Mouse (Mus musculus) hindbrain, embryonic 12.5 days (tissue): ENCODE measurements around the gene Syt5. TPM values are rescaled to one million over a fixed set of nuclear protein-coding genes. Genes with fewer than 3 reads are reported as not detected.
A peak's percentile ranks its signal among the peaks of the same experiment; 100 is the strongest.

ENCODE experiments used
- ATAC-seq: fragments of 200-750 bp; cut with Nextera tagmentation; 2 replicates; pipeline ENCODE4 v1.8.0; 2017; ENCODE audit warnings: moderate TSS enrichment; ENCODE audit not compliant: low FRiP score
- H3K27ac ChIP-seq: fragments of 300-500 bp; sonication (generic); 2 replicates; pipeline ENCODE4 v1.5.1; 2016; ENCODE audit warnings: mild to moderate bottlenecking
- H3K27me3 ChIP-seq: fragments of 300-500 bp; sonication (generic); 2 replicates; pipeline ENCODE4 v1.6.1; 2016; ENCODE audit warnings: mild to moderate bottlenecking
- H3K36me3 ChIP-seq: fragments of 300-500 bp; sonication (generic); 2 replicates; pipeline ENCODE4 v1.6.1; 2016; ENCODE audit warnings: mild to moderate bottlenecking
- H3K4me1 ChIP-seq: fragments of 300-500 bp; sonication (generic); 2 replicates; pipeline ENCODE4 v1.6.1; 2016
- H3K4me2 ChIP-seq: fragments of 300-500 bp; sonication (generic); replicated peaks from 2 replicates; pipeline ENCODE4 v1.6.1; 2016; ENCODE audit warnings: mild to moderate bottlenecking
- H3K4me3 ChIP-seq: fragments of 300-500 bp; sonication (generic); 2 replicates; pipeline ENCODE4 v1.5.1; 2016; ENCODE audit warnings: mild to moderate bottlenecking
- H3K9ac ChIP-seq: fragments of 300-500 bp; sonication (generic); 2 replicates; pipeline ENCODE4 v1.6.1; 2016; ENCODE audit warnings: mild to moderate bottlenecking, moderate library complexity
- H3K9me3 ChIP-seq: fragments of 300-500 bp; sonication (generic); replicated peaks from 2 replicates; pipeline ENCODE4 v1.6.1; 2016; ENCODE audit warnings: mild to moderate bottlenecking
- WGBS: fragments of 180-500 bp; shearing (Covaris S2); methylation state at CpG from one replicate; pipeline ENCODE4 v1.1.7; 2016; 5-methylcytosine and 5-hydroxymethylcytosine counted together
- polyA plus RNA-seq: library from polyadenylated mRNA; unstranded; fragments of >200 nt; fragmentation: Nextera tagmentation; extraction: Ambion mirVana; gene quantifications from 2 replicates; pipeline ENCODE4 v1.2.1, GENCODE M21; 2016

Syt5 gene
- polyA plus RNA-seq, 1 experiment from 2014 or later, result 33.2 TPM

- Histone ChIP-seq H3K9ac (no peak overlapping the region), H3K4me1 (peaks cover 29% of the 10 kb centered on the region), H3K4me3 (no peak overlapping the region), H3K36me3 (no peaks in the 10 kb centered on the region), H3K4me2 (no peak overlapping the region), H3K27ac (no peak overlapping the region), H3K9me3 (no peaks in the 10 kb centered on the region), H3K27me3 (peaks cover 32% of the 10 kb centered on the region)
- ATAC-seq, result no peak
- 68% methylated on average over 1 of the region's 1 CpGs for WGBS
Observed at GRCm38 (mm10) chr7:4518487-4518886, 28.9 kb downstream of the Syt5 start.

DNA sequence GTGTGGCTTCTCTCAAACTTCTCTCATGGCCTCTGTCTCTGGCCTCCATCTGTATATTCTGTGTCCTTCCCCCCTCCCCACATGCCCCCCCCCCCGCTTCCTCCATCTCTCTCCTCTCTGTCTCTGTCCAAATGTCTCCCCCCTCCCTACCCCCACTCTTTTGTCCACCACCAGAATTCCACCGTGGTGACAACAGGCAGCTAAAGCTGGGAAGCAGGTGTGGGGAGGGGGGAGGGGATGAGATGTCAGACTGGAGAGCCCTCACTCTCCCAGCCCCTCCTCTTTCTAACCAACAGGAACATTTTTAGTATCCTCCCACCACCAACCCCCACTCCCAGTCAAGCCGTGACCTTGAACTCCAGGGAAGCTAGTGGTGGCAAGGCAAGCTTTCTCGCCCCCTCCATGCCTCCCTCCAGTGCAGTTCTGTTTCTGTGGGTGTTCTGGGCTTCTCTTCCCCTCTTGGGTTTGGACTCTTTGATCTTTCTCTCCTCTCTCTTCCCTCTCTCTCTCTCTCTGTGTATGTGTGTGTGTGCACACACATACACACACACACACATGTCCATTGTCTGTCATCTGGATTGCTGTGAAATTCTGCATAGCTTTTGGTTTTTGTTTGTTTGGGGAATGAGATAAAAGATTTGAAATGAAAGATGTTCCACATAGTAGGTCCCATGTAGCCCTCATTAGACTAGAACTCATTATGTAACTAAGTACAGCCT is 30.9 kb downstream of the Syt5 start, which contains the start of gene Tnnt1:
TSS of gene Tnnt1 (minus strand) at position 51 of the 719 bp plus-strand sequence.
- Histone ChIP-seq H3K27me3 (peaks cover 18% of the 10 kb centered on the region), H3K9ac (no peak within 1 kb of the TSS), H3K36me3 (no peaks in the 10 kb centered on the region), H3K27ac (no peak within 1 kb of the TSS), H3K4me3 (no peak within 1 kb of the TSS), H3K9me3 (no peaks in the 10 kb centered on the region), H3K4me1 (peaks cover 27% of the 10 kb centered on the region), H3K4me2 (no peak within 1 kb of the TSS; the same call in 1 of the 2 replicates)
- 0 out of 2 replicates have a peak, but pooled peaks have one; percentile 35 for ATAC-seq
- 15% methylated on average over 4 of the region's 4 CpGs for WGBS

- no peak overlapping the region for H3K4me3 ChIP-seq
- peak; percentile 41 for ATAC-seq
- no peak overlapping the region; the same call in 1 of the 2 replicates for H3K4me2 ChIP-seq
- no peaks in the 10 kb centered on the region for H3K9me3 ChIP-seq
- peaks cover 12% of the 10 kb centered on the region for H3K27me3 ChIP-seq
- H3K36me3 ChIP-seq, result no peaks in the 10 kb centered on the region
- H3K9ac ChIP-seq, result no peak overlapping the region
- peaks cover 20% of the 10 kb centered on the region for H3K4me1 ChIP-seq
- no peak overlapping the region for H3K27ac ChIP-seq
- WGBS, result 59% methylated on average over 6 of the region's 6 CpGs
Observed at GRCm38 (mm10) chr7:4515853-4516252, 31.5 kb downstream of the Syt5 start.

- no peak for ATAC-seq
- Histone ChIP-seq H3K9ac (peak overlapping the region; percentile 27), H3K27me3 (peaks cover under 1% of the 10 kb centered on the region; the same call in 1 of the 2 replicates), H3K9me3 (no peaks in the 10 kb centered on the region), H3K4me3 (no peak overlapping the region; the same call in 1 of the 2 replicates), H3K4me2 (no peak overlapping the region), H3K36me3 (no peaks in the 10 kb centered on the region), H3K27ac (no peak overlapping the region), H3K4me1 (peaks cover 22% of the 10 kb centered on the region)
- WGBS, result 62% methylated on average over 6 of the region's 6 CpGs
Observed at GRCm38 (mm10) chr7:4513829-4514712, 33.3 kb downstream of the Syt5 start.

GRCm38 (mm10) chr7:4513236-4513635 is 34.1 kb downstream of the Syt5 start:
- Histone ChIP-seq H3K9ac (no peak overlapping the region), H3K27ac (no peak overlapping the region), H3K9me3 (no peaks in the 10 kb centered on the region), H3K27me3 (peaks cover 9% of the 10 kb centered on the region), H3K4me1 (peaks cover 22% of the 10 kb centered on the region), H3K4me2 (no peak overlapping the region), H3K4me3 (no peak overlapping the region), H3K36me3 (no peaks in the 10 kb centered on the region)
- 32% methylated on average over 13 of the region's 13 CpGs for WGBS
- ATAC-seq, result no peak

DNA sequence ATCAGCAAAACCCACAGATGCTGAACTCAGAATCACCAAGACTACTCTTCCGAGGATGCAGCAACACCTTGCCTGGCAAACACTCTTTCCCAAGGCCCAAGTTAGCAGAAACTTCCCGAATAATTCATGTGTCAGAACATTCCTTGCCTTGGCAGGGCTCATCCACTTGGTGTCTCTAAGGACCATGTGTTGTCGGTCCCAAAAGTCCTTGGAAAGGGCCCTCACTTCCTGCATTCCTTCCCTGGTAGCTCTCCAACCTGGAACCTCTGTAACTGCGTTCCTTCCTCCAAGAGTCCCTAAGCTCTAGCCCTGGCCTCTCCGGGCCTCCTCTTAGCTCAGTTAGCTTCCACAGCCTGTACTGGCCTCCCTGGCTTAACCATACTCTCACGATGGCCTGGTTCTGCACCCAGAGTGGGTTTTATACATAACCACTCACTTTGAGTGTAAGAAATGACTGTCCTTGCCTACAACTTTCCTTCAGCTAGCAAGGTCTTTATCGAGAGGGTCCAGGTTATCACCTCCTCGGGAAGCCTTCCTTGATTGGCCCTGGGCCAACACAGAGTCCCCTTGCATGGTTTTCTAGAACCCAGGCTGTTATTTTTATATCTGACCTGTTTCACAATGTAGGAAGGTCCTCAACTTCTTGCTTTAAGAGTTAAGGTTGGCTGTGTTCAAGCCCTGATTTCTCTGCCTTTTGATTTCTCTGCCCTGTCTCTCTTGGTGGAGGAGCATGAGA is 35.7 kb downstream of the Syt5 start:
- Histone ChIP-seq H3K4me3 (no peak overlapping the region), H3K9me3 (no peaks in the 10 kb centered on the region), H3K36me3 (no peaks in the 10 kb centered on the region), H3K9ac (no peak overlapping the region), H3K4me1 (peaks cover 20% of the 10 kb centered on the region), H3K4me2 (no peak overlapping the region), H3K27me3 (peaks cover 9% of the 10 kb centered on the region), H3K27ac (no peak overlapping the region)
- no peak for ATAC-seq
- WGBS, result 75% methylated on average over 8 of the region's 8 CpGs

DNA sequence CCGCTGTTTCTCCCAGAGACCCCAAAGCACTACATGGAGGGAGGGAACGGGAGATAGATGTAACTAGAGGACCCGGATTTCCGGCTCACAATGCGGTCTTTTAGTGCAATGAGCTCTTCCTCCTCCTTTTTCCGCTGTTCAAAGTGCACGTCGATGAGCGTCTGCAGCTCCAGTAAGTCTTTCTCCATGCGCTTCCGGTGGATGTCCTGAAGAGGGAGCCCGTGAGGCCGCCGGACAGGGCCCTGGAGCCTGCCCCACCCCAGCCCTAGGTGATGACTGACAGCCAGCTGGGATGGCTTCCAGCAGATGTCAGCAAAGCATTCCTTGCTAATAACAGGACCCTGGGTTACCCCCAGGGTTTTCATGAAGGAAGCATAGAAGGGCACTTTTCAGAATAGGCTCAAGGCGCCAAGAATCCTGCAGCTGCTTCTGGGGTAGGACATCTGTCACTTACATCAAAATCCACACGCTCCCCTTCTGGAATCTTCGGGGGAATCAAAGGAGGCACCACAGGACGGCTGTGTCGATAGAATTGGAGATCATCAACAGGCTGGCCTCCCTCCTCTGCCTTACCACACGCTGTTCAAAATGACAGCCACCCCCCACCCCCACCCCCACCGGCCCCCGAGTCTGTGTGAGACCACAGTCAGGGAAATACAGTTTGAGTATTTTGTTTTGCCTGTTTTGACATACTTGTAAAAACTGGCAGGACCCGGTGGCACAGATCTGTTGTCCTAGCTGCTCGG is 37.3 kb downstream of the Syt5 start:
- Histone ChIP-seq H3K4me2 (no peak overlapping the region; the same call in 1 of the 2 replicates), H3K4me3 (no peak overlapping the region), H3K4me1 (peaks cover 10% of the 10 kb centered on the region; the same call in 1 of the 2 replicates), H3K9ac (0 out of 2 replicates have a peak overlapping the region, but pooled peaks have one; percentile 4), H3K27me3 (peaks cover 9% of the 10 kb centered on the region), H3K36me3 (no peaks in the 10 kb centered on the region), H3K9me3 (no peaks in the 10 kb centered on the region), H3K27ac (peak overlapping the region; percentile 40; the same call in 1 of the 2 replicates)
- peak; percentile 85 for ATAC-seq
- WGBS, result 11% methylated on average over 24 of the region's 24 CpGs

GRCm38 (mm10) chr7:4508739-4509116 is 38.6 kb downstream of the Syt5 start:
- H3K4me2 ChIP-seq, result no peak overlapping the region
- 88% methylated on average over 8 of the region's 8 CpGs for WGBS
- no peaks in the 10 kb centered on the region for H3K9me3 ChIP-seq
- H3K36me3 ChIP-seq, result no peaks in the 10 kb centered on the region
- no peak for ATAC-seq
- no peak overlapping the region for H3K27ac ChIP-seq
- H3K27me3 ChIP-seq, result peaks cover 9% of the 10 kb centered on the region
- no peak overlapping the region for H3K9ac ChIP-seq
- peaks cover 4% of the 10 kb centered on the region; the same call in 1 of the 2 replicates for H3K4me1 ChIP-seq
- no peak overlapping the region for H3K4me3 ChIP-seq

GRCm38 (mm10) chr7:4508062-4508738 is 39.1 kb downstream of the Syt5 start:
- H3K27me3 ChIP-seq, result peaks cover 9% of the 10 kb centered on the region
- H3K9ac ChIP-seq, result no peak overlapping the region
- ATAC-seq, result no peak
- H3K4me2 ChIP-seq, result no peak overlapping the region
- H3K4me1 ChIP-seq, result peaks cover 4% of the 10 kb centered on the region; the same call in 1 of the 2 replicates
- WGBS, result 74% methylated on average over 30 of the region's 32 CpGs
- H3K4me3 ChIP-seq, result no peak overlapping the region
- H3K36me3 ChIP-seq, result no peaks in the 10 kb centered on the region
- no peaks in the 10 kb centered on the region for H3K9me3 ChIP-seq
- no peak overlapping the region for H3K27ac ChIP-seq

- WGBS, result 83% methylated on average over 3 of the region's 4 CpGs
- H3K4me2 ChIP-seq, result no peak overlapping the region
Observed at GRCm38 (mm10) chr7:4507220-4507619, 40.1 kb downstream of the Syt5 start.

More at GRCm38 (mm10) chr7:4507220-4507619, 40.1 kb downstream of the Syt5 start:
- H3K27me3 ChIP-seq, result peaks cover 9% of the 10 kb centered on the region
- H3K36me3 ChIP-seq, result no peaks in the 10 kb centered on the region
- no peak for ATAC-seq
- no peak overlapping the region for H3K27ac ChIP-seq
- H3K4me3 ChIP-seq, result no peak overlapping the region
- H3K4me1 ChIP-seq, result peaks cover 4% of the 10 kb centered on the region; the same call in 1 of the 2 replicates
- no peaks in the 10 kb centered on the region for H3K9me3 ChIP-seq
- no peak overlapping the region for H3K9ac ChIP-seq
